Mouse (Mus musculus): ENCODE results near the gene AB124611. TPM values are rescaled to one million over a fixed set of nuclear protein-coding genes. Genes with fewer than 3 reads are reported as not detected.

The AB124611 gene
- polyA plus RNA-seq, 1 experiment from 2014 or later: 5.8 TPM

- Histone ChIP-seq H3K9me3 (no peaks in the 10 kb centered on the region), H3K27me3 (ENCODE audit: insufficient read depth, poor library complexity, severe bottlenecking) (no peaks in the 10 kb centered on the region), H3K36me3 (peaks cover 78% of the 10 kb centered on the region), H3K4me3 (no peak overlapping the region), H3K27ac (no peak overlapping the region), H3K4me1 (replicated peaks) (peaks cover 15% of the 10 kb centered on the region)
- no peak for DNase-seq (ENCODE audit: low spot score)
- WGBS: 92% methylated on average over 6 of the region's 6 CpGs
Observed at GRCm38 (mm10) chr9:21553607-21554273, 27.8 kb downstream of the AB124611 start.

DNA sequence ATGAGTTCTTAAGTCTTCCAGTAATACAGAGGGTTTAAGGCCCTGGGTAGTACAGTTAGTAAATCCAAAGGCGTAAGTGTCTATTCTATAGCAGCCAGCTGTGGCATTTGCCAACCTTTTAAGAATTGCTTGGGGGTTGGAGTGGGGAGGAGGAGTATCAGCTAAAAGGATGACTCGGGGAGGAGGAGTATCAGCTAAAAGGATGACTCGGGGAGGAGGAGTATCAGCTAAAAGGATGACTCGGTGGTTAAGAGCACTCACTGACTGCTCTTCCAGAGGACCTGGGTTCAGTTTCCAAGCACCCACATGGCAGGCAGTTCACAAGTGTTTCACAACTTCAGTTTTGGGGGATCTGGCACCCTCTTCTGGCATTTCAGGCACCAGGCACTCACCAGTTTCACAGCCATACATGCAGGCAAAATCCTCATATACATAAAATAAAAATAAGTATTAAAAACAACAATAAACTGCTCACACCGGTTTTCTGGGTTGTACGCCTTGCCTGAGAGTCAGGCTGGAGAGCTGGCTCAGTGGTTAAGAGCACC is 29.3 kb downstream of the AB124611 start:
- Histone ChIP-seq H3K9me3 (no peaks in the 10 kb centered on the region), H3K36me3 (peaks cover 83% of the 10 kb centered on the region), H3K4me1 (replicated peaks) (peaks cover 10% of the 10 kb centered on the region; the same call in 1 of the 2 replicates), H3K27ac (no peak overlapping the region), H3K4me3 (no peak overlapping the region), H3K27me3 (ENCODE audit: insufficient read depth, poor library complexity, severe bottlenecking) (no peaks in the 10 kb centered on the region)
- WGBS: 91% methylated on average over 6 of the region's 6 CpGs
- DNase-seq (ENCODE audit: low spot score): no peak

DNA sequence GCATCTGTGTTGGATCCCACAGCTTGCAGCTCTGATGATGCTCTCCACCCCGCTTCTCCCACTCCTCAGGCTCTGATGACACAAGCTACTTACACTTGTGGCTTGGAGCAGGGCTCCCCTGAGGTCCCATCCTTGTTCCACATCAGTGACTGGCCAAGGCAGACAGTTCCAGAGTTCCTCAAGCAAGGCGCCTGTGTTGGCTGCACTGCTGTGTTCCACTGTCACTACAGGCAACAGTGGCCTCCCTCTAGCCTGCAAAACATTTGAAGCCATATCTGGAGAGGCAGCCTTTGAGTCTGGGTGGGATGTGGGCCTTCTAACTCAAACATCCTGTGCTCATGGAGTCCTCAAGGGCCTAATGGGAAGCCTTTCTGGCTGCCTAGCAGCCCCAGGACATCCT is 31.0 kb downstream of the AB124611 start:
- H3K4me1 ChIP-seq (replicated peaks): peaks cover 10% of the 10 kb centered on the region; the same call in 1 of the 2 replicates
- no peak overlapping the region for H3K4me3 ChIP-seq
- no peak for DNase-seq (ENCODE audit: low spot score)
- WGBS: 94% methylated on average over 2 of the region's 2 CpGs
- peaks cover 85% of the 10 kb centered on the region for H3K36me3 ChIP-seq
- H3K9me3 ChIP-seq: no peaks in the 10 kb centered on the region
- no peaks in the 10 kb centered on the region for H3K27me3 ChIP-seq (ENCODE audit: insufficient read depth, poor library complexity, severe bottlenecking)
- no peak overlapping the region for H3K27ac ChIP-seq

DNA sequence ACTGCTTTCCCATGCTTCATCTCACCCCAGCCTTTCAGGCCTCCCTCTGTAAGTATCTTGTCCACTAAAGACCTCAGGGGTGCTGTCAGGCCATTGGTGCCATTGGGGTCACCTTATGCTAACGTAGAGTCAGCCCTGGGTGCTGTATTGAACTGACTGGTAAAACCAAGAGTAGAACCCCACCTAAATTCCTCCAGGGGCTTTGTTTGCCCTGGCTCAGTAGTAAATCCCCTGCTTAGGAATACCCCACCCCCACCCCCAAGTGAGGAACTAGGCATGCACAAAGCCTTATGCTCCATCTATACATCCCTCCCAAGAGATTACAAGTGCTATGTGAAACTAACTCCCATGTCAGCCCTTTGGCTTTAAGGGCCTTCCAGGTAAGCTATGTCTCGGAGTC is 31.6 kb downstream of the AB124611 start:
- Histone ChIP-seq H3K27ac (no peak overlapping the region), H3K4me3 (no peak overlapping the region), H3K36me3 (peaks cover 85% of the 10 kb centered on the region), H3K27me3 (ENCODE audit: insufficient read depth, poor library complexity, severe bottlenecking) (no peaks in the 10 kb centered on the region), H3K4me1 (replicated peaks) (peaks cover 10% of the 10 kb centered on the region; the same call in 1 of the 2 replicates), H3K9me3 (no peaks in the 10 kb centered on the region)
- 95% methylated on average over 2 of the region's 2 CpGs for WGBS
- DNase-seq (ENCODE audit: low spot score): no peak

GRCm38 (mm10) chr9:21558366-21558765 is 32.4 kb downstream of the AB124611 start:
- Histone ChIP-seq H3K9me3 (no peaks in the 10 kb centered on the region), H3K27ac (no peak overlapping the region), H3K27me3 (ENCODE audit: insufficient read depth, poor library complexity, severe bottlenecking) (no peaks in the 10 kb centered on the region), H3K4me1 (replicated peaks) (peaks cover 10% of the 10 kb centered on the region; the same call in 1 of the 2 replicates), H3K4me3 (no peak overlapping the region), H3K36me3 (peaks cover 87% of the 10 kb centered on the region)
- WGBS: 92% methylated on average over 4 of the region's 4 CpGs
- no peak for DNase-seq (ENCODE audit: low spot score)

DNA sequence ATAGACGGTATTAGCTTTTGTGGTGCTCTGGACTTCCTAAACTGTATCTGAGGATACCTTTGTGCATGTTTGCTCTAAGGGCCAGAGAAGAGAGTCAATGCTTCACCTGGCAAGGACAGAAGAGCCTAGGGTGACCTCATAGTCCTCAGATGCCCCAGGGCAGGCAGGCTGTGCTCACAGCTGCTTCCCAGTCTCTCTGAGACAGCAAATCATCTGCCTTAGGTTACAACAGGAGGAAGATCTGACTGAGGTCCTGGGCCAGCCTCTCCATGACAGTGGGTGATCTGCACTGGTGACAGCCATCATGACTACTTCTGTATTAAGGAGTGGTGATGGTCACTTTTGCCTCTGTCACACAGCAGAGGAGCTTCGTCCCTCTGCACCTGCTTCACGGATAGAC is 33.2 kb downstream of the AB124611 start:
- WGBS: 95% methylated on average over 3 of the region's 3 CpGs
- H3K36me3 ChIP-seq: peaks cover 79% of the 10 kb centered on the region

DNA sequence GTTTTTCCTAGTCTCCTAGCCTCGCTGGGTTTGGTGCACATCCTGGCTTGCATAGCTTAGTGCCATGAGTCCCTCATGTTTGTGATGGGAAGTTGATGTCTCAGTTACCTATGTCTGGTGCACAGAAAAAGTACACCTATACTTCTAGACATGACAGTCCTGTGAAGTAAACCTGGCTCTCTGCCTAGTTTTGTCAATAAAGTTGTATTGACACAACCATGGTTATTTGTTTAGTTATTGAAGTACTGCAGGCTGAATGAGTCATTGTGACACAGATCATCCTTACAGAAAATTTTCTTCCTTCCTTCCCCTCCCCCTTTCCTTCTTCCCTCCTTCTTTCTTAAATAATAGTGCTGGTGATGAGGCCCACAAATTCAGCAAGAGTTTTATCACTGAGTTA is 38.4 kb downstream of the AB124611 start:
- H3K36me3 ChIP-seq: peaks cover 48% of the 10 kb centered on the region

More for the DNA sequence above, 33.2 kb downstream of the AB124611 start:
- Histone ChIP-seq H3K4me3 (no peak overlapping the region), H3K27me3 (ENCODE audit: insufficient read depth, poor library complexity, severe bottlenecking) (no peaks in the 10 kb centered on the region), H3K9me3 (no peaks in the 10 kb centered on the region), H3K4me1 (replicated peaks) (peaks cover 10% of the 10 kb centered on the region; the same call in 1 of the 2 replicates), H3K27ac (no peak overlapping the region)
- no peak for DNase-seq (ENCODE audit: low spot score)

DNA sequence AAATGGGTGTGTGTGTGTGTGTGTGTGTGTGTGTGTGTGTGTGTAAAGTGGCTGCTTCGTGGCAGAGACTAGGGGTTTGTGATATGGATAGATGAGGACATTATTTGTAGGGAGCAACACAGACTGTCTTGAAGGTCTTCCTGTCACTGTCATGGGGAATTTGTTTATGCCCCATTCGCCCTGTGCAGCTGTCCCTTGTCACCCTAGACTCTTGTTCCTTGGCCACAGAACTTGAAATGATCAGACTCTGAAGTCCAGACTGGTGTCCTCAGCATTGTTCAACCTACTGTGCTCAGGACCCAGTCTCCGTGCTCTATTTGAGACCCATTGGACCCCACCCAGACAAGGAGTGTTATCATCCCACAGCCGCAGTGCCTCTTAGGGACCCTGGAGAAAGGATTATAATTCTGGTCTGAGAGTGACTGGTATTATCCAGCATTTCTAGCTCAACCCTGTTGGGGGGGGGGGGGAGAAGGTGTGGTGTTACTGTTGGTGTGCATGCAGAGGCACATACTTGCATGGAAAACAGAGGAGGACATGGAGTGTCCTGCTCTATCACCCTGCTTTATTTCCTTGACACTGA is 39.1 kb downstream of the AB124611 start:
- Histone ChIP-seq H3K4me3 (no peak overlapping the region), H3K4me1 (replicated peaks) (no peaks in the 10 kb centered on the region), H3K9me3 (no peaks in the 10 kb centered on the region), H3K36me3 (peaks cover 51% of the 10 kb centered on the region), H3K27ac (no peak overlapping the region), H3K27me3 (ENCODE audit: insufficient read depth, poor library complexity, severe bottlenecking) (no peaks in the 10 kb centered on the region)
- no peak for DNase-seq (ENCODE audit: low spot score)
- WGBS: 89% methylated on average over 4 of the region's 4 CpGs

More for the DNA sequence above, 38.4 kb downstream of the AB124611 start:
- no peak overlapping the region for H3K4me3 ChIP-seq
- no peak overlapping the region for H3K27ac ChIP-seq
- no peak for DNase-seq (ENCODE audit: low spot score)
- WGBS: 90% methylated on average over 1 of the region's 1 CpGs
- H3K9me3 ChIP-seq: no peaks in the 10 kb centered on the region
- no peaks in the 10 kb centered on the region for H3K4me1 ChIP-seq (replicated peaks)
- H3K27me3 ChIP-seq (ENCODE audit: insufficient read depth, poor library complexity, severe bottlenecking): no peaks in the 10 kb centered on the region

DNA sequence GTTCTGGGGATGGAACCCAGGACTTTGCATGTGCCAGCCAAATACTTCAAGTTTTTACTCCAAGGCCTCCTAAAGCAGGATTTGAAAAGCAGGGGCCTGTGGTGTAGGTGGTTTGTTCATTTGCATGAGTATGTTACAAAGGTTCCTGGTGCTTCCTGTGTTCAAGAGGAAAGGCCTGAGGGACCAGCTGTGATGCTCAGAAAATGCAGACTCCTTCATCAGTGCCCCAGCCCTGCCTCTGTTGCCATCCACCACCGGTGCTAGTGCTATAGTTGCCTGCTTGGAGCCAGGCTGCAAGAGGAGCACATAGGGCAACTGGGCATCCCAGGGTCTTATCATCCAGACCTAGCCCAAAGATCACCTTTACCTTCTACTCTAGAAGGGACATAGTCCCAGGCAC is 40.6 kb downstream of the AB124611 start:
- Histone ChIP-seq H3K27me3 (ENCODE audit: insufficient read depth, poor library complexity, severe bottlenecking) (no peaks in the 10 kb centered on the region), H3K4me1 (replicated peaks) (no peaks in the 10 kb centered on the region), H3K36me3 (peaks cover 52% of the 10 kb centered on the region), H3K4me3 (no peak overlapping the region), H3K9me3 (no peaks in the 10 kb centered on the region), H3K27ac (no peak overlapping the region)
- 79% methylated on average over 1 of the region's 1 CpGs for WGBS
- DNase-seq (ENCODE audit: low spot score): no peak

GRCm38 (mm10) chr9:21567051-21567450 is 41.1 kb downstream of the AB124611 start:
- Histone ChIP-seq H3K4me1 (replicated peaks) (no peaks in the 10 kb centered on the region), H3K4me3 (no peak overlapping the region), H3K9me3 (no peaks in the 10 kb centered on the region), H3K27ac (no peak overlapping the region), H3K36me3 (peaks cover 52% of the 10 kb centered on the region), H3K27me3 (ENCODE audit: insufficient read depth, poor library complexity, severe bottlenecking) (no peaks in the 10 kb centered on the region)
- WGBS: 92% methylated on average over 2 of the region's 2 CpGs
- no peak for DNase-seq (ENCODE audit: low spot score)

- H3K27me3 ChIP-seq (ENCODE audit: insufficient read depth, poor library complexity, severe bottlenecking): no peaks in the 10 kb centered on the region
- no peaks in the 10 kb centered on the region for H3K4me1 ChIP-seq (replicated peaks)
- H3K27ac ChIP-seq: no peak overlapping the region
- H3K36me3 ChIP-seq: peaks cover 57% of the 10 kb centered on the region
- no peaks in the 10 kb centered on the region for H3K9me3 ChIP-seq
- H3K4me3 ChIP-seq: no peak overlapping the region
- no peak for DNase-seq (ENCODE audit: low spot score)
- WGBS: 91% methylated on average over 8 of the region's 8 CpGs
Observed at GRCm38 (mm10) chr9:21568657-21569255, 42.8 kb downstream of the AB124611 start.

DNA sequence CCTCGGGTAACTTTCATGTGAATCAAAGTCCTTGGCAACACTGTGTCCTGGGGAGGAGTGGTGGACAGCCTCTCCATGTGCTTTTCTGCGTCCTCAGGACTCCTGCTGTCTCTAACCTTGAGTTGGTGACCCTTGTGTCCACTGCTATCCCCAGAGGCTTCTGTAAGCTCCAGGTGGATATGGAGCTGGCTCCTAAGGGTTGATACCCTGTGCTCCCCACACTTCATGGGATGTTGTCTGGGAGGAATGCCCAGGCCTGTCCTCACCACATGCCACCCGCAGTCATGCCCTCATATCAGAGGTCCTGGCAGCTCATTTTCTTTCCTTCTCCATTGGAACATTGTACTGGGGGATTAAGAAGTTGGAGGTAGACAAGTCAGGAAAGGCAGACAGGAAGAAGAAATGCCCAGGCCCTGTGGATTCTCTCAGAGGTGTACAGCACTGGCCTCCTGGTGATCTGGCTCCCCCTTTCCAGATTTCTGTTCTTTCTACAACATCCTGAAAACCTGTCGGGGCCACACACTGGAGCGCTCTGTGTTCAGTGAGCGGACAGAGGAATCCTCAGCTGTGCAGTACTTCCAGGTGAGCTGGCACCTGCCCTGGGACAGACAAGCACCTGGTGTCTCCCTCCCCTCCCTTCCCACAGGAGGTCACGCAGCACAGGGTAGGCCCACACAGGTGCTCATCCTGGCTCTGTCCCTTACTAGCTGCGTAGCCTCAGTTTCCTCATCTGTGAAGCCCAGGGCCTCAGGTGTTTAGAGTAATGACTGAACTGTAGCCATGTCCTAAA is 48.2 kb downstream of the AB124611 start:
- no peak for DNase-seq (ENCODE audit: low spot score)
- H3K4me3 ChIP-seq: no peak overlapping the region
- no peak overlapping the region for H3K27ac ChIP-seq
- H3K36me3 ChIP-seq: peaks cover 98% of the 10 kb centered on the region
- H3K27me3 ChIP-seq (ENCODE audit: insufficient read depth, poor library complexity, severe bottlenecking): no peaks in the 10 kb centered on the region
- H3K9me3 ChIP-seq: no peaks in the 10 kb centered on the region
- WGBS: 96% methylated on average over 8 of the region's 8 CpGs
- H3K4me1 ChIP-seq (replicated peaks): no peaks in the 10 kb centered on the region

All from hindbrain, embryonic 10.5 days (tissue).